Mouse (Mus musculus) 3T3-L1 (cell line): ENCODE data around the gene Rhd.
"Not testable (repeated sequence)": the region's sequence is repeated elsewhere in the genome, so short reads cannot be mapped to it uniquely, and the experiment has no call there.

Experiments used
- DNase-seq: peaks from one replicate; pipeline ENCODE4 v3.0.0-alpha.2; 2015; ENCODE audit warnings: low read depth, low spot score

Rhd gene

DNA sequence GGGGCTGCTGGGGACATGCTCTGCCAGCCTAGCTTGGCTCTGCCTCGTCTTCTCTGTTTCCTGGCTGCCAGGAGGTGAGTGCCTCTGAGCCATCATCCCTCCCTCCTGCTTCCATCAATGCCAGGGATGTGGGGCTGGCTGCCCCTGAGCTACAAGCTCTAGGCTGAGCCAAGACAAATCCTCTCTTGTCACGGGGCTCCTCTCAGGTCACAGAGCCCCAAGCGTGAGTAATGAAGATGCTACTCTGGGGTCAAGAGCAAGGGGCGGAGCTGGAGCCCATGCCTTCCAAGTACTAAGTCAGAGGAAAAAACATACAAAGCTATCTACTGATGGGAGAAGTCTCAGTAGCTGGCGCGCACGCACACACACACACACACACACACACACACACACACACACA, 38.7 kb downstream of the Rhd start:
- no peak for DNase-seq

DNA sequence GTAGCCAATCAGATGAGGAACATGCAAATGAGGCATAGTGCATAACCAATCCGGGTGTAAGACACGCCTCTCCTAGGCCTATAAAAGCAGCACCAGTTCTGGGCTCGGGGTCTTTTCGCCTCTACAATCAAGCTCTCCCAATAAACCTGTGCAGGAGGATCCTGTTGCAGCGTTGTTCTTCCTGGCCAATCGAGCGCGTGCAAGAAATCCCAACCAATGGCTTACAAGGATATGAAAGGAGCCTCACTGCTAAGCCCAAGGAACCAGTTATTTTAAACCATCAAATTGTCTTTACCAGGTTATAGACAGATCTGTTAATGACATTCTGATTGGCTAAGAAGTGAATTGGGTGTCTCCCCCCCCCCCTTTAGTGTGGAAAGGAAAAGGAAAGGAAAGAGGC, 47.1 kb downstream of the Rhd start:
- DNase-seq = not testable (repeated sequence)

DNA sequence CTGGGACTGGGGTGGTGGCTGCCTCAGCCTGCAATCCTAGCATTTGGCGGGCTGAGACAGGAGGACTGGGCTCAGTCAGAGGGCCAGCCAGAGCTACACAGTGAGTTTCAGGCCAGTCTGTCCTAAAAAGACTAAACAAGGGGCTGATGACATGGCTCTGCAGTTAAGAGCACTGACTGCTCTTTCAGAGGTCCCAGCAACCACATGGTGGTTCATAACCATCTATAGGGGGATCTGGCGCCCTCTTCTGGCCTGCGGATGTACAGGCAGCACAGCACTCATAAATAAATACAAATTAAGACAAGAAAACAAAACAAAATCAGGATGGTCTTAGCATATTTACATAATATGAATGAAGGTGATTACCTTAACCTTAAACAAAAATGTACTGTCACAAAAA, 49.1 kb downstream of the Rhd start:
- DNase-seq = peak; percentile 85

DNA sequence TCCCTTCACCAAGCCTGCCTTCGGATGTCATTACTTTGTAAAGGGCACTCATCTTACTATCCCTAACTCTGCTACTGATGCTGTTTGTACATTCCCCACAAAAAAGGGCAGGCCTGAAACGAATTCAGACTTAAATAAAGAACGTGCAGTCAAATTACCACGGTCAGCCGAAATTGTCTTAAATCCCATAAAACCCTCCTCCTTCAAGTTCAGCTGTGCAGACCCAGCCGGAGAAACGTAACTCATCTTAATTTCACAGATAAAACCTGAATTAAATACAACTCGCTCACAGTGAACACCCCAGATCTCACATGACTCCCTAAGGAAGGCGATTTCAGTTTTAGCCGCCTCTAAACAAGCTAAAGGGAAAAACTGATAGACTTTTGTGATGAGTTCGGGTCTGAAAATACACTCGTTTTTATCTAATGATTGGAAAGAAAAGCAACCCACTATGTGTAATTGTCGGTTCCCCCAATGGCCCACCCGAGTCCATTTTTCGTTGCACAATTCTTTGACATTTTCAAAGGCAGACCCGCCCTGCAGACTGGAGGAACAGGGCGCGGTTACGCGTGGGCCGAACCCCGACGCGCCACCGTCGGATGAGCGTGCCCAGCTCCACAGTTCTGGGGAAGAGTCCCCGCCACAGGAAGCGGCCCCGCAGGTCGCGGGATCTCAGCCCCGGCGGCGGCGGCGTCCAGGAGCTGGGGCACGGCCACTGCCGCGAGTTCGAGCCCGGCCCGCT, 50.0 kb downstream of the Rhd start:
- peak; percentile 39 for DNase-seq

DNA sequence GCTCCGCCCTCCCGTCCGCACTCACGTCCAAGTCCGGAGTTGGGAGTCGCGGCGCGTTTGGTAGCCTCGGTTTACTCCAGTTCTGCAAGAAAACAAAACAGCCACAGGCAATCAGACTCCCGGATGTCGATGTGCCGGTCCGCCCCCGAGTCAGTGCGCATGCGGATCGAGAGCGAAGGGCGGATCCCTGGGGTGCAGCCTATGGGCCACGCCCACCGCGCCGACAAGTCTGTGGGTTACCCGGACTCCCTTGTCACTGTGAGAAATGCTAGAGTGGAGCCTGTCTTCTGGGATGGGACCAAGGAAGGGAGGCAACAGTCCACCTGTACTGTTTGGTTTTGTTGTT, 50.5 kb downstream of the Rhd start, which contains the start of gene Tmem50a:
TSS of gene Tmem50a (minus strand) at position 161 of the 346 bp plus-strand sequence.
- DNase-seq = peak; percentile 93

DNA sequence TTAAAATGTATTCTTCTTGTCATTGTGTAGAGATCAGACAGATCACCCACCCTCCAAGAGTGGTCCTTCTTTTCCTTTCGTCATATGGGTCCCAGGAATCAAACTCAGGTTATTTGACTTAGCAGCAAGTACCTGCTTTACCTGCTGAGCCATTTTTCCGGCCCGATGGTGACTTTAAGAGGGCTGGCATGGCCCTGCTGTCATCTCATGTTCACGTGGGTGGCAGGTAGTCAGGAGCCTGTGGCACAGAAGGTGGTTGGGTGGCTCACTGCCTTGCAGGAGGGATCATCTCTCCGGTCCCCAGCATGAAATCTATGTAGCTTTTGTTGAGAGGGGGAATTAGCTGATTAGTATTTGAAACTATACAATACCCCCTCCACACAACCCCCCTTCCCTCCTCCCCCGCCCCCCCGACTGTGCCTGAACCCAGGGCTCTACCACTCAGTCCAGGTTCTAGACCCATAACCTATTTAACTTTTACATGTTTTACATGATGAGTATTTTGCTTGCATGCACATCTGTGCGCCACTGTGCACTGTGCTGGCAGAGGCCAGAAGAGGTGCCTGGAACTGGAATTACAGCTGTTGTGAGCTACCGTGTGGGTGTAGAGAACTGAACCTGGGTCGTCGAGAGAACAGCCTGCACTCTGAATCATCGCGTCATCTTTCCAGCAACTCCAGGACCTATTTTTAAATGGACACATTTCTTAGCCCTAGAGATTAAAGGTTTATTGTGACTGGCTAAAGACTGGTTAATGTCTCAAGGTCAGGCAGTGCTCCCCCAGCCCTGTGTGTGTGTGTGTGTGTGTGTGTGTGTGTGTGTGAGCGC, 51.1 kb downstream of the Rhd start:
- peak; percentile 23 for DNase-seq

DNA sequence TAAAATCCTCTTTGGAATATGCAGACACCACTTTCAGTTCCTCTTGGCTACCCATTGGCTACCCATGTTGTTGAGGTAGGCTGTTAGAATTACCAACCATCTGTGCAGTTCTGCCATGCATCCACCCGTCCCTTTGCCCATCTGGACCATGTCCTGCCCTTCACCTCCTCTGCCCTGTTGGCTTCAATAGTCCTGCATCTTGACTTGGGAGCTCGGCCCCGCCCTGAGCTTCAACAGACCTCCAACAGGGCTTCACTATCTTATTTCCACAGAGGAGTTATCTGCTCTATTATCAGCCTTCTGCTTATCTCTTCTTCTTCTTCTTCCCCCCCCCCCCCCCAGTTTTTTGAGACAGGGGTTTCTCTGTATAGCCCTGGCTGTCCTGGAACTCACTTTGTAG, 52.9 kb downstream of the Rhd start:
- DNase-seq = no peak

DNA sequence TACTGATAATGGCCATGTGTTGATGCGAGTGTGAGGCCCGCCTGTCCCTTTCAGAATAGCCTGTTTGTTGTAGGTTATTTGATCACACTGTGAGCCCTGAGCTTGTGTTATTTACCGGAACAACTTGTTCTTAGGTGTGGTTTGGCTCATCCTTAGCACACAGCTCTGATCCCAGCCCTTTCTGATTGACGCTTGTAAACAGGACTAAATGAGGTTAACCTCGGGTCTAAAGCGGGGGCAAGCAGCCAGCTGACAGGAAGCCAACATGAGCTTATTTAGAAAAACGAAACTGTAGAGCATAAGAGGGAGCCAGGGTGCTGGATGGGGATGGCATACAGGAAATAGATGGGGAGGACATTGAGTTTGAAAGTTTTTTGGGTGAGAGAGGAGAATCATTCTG, 54.0 kb downstream of the Rhd start:
- peak; percentile 56 for DNase-seq

DNA sequence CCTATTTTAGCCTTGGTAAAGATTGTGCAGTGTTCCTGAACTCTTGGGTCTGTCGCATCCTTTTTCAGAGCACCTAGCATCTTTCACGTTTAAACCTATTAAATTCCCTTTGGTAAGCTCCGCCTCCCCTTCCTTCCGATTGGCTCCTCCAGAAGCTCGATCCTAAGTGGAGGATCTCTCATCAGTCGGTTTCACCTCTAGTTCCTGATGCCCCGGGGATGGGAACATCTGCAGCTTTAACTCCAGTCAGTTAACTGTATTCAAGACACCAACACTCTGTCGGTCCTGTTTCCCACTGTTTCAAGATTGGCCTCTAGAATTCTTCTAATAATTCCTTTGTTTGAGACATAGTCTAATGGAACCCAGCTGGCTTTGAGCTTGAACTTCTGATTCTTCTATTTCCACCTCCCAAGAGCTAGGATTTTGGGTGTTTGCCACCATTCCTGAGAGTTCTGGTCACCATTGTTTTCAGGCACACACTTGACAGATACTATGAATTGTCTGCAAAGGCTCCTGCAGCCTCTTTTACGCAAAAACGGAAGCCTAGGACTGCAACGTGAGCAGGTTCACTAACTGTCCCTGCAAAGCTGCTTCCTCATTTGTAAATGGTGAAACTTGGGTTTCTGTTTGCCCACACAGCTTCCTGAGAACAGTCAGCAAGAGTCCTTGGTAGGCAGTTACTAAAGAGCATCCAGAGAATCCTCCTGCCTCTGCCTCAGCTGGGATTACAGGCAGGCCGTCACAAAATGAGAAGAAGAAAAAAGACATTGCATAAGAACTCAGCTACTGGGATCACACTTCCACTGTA, 55.6 kb downstream of the Rhd start:
- DNase-seq = peak; percentile 42

DNA sequence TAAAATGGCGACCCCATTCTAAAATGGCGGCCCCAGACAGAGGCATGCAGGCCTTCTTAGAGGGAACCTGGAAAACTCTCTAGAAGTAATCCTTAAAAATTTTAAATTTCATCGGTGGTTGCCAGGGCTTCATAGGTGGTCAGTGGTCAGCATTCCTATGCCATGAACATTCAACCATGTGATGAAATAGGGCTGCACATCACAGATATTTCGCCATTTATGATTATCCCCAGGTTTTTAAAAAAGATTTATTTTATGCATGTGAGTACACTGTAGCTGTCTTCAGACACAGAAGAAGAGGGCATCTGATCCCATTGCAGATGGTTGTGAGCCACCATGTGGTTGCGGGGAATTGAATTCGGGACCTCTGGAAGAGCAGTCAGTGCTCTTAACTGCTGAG, 56.3 kb downstream of the Rhd start:
- peak; percentile 62 for DNase-seq

DNA sequence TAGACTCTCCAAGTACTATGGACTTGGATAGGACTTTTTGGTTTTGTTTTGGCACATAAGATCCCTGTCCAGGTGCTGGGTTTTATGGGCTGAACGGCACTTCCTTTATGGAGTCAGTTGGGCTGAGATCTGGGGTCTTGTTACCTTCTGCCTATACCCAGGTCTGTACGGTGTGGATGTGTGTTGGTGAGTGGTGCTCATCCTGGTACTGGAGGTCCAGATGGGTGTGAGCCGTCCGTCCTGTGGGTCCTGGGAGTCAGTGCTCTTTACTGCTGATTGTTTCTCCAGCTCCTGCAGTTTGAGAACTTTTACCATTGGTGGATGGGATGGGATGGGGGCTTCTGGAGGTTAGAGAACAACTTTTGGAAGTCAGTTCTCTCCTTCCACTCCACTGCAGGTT, 57.4 kb downstream of the Rhd start:
- DNase-seq = peak; percentile 4

DNA sequence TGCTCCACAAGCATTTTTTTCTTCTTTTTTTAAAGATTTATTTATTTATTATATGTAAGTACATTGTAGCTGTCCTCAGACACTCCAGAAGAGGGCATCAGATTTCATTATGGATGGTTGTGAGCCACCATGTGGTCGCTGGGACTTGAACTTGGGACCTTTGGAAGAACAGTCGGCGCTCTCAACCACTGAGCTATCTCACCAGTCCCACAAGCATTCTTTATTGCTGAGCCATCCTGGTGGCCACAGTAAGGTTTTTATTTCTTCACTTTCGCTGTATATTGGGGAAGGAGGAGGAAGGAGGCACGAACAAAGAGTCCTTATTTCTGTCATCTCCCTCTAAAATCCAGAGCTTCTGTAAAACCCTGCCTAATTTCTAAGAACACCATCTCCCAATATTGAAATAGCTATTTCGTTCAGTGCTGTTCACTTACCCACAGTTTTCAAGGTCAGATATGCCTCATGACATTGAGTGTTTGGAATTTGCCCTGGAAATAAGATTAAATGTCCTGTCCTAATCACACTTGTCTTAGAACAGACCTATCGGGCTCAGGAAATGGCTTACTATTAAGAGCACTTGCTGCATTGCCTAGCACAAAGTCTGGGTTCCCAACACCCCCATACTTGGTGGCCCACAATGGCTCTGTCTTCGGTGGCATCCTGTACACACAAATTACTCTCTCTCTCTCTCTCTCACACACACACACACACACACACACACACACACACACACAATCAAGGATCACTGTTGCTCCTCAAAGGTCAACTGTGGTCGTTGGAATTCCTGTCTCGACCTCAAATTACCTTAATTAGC, 58.0 kb downstream of the Rhd start:
- DNase-seq = peak; percentile 69

DNA sequence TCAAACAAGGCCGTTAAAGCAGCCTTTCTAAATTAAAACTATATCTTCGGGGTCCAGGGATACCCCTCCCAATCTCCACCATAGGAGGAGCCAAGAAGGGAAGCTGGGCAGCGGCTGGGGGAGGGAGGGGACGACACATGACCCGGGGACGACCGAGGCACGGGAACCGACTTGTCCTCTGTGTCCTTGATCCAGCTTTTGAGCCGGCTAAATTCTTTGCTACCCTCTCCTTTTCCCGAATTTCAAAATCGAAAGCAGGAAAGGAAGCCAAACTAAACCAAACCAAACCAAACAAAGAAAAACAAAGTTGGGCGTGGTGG, 58.5 kb downstream of the Rhd start:
- peak; percentile 61 for DNase-seq

DNA sequence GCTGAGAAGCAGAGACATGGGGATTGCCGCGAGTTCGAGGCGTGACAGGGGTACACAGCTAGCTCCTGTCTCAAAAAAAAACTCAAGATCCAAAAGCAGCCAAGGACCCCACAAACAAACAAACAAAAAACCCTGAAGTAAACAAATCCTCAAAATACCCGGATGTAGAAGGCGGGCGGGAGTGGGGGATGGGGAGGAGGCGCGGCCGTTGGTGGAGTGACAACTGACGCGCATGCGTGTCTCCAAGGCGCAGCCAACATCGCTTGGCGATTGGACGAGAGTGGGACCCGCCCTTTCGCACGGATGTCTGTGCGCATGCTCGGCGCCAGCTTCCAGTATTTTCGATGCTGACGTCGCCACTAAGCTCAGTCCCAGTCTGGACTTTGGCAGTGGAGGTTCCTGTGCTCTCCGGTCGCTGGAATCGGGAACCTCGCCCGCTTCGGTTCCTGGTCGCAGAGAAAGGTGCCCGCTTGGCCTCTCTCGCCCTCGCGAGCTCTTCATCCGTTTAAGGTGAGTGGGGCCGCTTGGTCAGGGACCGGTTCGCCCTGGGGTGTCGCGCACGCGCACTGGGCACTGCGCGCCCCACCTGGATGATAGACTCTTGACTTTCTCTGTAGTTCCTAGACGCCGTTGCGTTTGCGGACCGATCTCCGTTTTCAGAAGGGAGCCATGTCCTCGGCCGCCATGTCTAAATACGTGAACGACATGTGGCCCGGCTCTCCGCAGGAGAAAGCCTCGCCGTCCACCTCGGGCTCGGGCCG, 59.1 kb downstream of the Rhd start, which contains the start of gene Rsrp1:
TSS of gene Rsrp1 (plus strand) at position 335 of the 761 bp plus-strand sequence.
- peak; percentile 98 for DNase-seq

DNA sequence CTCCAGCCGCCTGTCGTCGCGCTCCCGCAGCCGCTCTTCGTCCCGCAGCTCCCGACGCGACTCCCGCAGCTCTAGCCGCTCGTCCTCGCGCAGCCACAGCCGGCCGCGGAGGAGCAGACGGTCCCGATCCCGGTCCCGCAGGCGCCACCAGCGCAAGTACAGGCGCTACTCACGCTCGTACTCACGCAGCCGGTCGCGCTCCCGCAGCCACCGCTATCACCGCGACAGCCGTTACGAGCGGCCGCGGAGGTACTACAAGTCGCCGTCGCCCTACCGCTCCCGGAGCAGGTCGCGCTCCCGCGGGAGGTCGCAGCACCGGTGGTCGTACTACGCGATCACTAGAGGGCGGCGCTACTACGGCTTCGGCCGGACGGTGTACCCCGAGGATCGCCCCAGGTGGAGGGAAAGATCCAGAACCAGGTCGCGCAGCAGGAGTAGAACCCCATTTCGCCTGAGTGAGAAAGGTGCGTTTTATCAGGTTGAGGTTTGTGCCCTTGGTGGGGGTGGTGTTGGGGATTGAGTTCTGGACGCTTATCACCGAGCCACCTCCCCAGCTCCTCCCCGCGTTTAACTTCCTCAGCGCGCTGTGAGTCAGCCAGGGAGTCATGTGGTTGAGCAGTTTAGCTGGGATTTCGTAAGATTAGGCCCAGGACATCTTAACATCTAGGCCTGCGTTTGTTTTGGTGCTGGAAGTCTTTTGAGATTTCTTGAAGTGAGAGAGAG, 59.8 kb downstream of the Rhd start:
- peak; percentile 90 for DNase-seq

DNA sequence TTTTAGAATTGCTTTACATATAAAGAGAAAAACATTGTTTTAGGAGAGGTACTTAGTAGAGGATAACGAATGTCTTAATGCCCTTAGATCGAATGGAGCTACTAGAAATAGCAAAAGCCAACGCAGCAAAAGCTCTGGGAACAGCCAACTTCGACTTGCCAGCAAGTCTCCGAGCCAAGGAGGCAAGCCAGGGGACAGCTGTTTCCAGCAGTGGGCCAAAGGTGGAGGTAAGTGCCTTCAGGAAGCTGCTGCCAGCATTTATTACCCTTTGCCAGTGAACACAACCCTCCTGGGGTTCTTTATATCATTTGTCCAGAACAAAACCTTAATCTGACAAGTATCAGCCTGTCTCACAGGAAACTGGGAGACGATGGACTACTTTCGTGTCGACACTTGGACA, 60.9 kb downstream of the Rhd start:
- peak; percentile 12 for DNase-seq

DNA sequence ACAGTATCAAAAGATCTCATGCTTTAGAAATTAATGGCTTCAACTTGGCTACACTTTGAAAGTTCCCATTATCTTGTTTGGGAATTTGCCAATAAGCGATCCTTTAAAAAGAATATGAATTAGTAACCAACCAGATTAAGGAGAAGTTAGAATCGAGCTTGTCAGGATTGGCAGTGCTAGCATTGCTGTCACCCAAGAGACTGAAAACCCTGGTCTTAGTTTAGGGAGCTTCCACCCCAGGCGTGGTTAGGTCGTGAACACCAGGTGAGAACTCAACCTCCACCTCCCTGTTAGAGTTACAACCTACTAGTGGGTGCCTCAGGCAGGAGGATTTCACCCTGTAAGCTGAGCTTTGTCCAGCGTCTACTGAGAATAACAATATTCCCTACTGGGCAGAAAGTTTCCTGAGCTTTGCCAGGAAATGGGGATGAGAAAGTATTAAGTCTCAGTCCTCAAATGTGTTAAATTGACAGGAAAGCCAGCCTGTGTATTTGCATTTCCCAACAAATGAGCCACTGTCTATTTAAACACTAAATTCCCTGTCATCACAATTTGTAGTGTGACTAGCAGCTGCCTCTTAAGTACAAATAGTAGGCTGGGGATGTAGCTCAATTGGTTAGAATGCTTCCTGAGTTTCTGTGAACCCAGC, 63.6 kb downstream of the Rhd start:
- peak; percentile 21 for DNase-seq

DNA sequence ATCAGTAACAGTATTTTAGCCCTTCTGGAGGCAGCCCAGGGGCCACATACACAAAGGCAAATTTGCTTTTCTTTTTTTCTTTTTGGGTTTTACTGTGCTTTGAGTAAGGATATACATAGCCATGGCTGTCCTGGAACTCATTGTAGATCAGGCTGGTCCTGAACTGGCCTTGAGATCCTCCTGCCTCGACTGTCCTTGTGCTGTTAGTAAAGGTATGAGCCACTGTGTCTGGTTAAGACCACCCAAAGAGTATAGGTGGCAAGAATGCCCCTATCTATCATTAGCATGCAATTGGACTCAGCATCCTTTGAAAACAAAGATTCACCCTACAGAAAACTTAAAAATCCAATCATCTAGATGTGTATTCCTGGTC, 64.1 kb downstream of the Rhd start:
- no peak for DNase-seq

DNA sequence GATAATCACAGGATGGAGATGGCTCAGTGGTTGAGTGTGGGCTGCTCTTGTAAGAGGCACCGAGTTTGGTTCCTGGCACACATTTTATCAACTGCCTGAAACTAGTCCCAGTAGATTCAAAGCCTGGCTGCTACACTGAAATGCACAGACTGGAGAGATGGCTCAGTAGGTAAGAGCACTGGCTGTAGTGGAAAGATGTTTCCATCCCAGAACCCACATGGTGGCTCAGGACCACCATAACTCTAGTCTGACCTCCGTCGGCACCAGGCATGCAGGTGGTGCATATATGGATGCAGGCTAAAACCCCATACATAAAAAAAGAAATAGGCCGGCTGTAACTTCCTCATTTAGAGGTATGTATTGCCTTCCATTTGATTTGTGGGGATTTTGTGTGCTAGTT, 65.2 kb downstream of the Rhd start:
- DNase-seq = peak; percentile 25

DNA sequence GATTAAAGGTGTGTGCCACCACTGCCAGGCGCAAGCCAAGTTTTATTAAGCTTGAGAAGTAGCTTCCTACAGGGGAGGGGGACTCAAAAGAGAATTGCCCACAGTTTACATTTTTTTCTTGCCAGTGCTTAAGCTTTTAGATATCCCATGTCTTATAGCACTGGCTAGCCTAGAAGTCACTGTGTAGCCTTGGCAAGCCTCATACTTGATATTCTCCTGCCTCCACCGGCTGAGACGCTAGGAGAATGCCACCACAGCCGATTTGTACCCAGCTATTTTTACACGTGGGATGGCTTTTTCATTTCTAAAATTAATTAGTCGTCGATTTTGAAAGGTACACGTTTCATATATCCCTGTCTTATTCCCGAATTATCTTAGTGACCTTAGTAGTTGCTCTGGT, 65.9 kb downstream of the Rhd start:
- DNase-seq = no peak
